Mouse (Mus musculus) thymus, adult 2 months (tissue): Measurements from ENCODE around the gene Cabp2.

Source experiments
- CTCF ChIP-seq: fragments of 200-500 bp; IDR thresholded peaks from 2 replicates; pipeline ENCODE4 v1.5.1; 2012; ENCODE audit warnings: mild to moderate bottlenecking, control low read depth, low read length, moderate library complexity, borderline replicate concordance; ENCODE audit not compliant: control insufficient read depth, poor library complexity, insufficient read depth; ENCODE audit errors: extremely low read depth
- POLR2A ChIP-seq: fragments of 200-500 bp; IDR thresholded peaks from 2 replicates; pipeline ENCODE4 v1.6.1; 2012; ENCODE audit warnings: mild to moderate bottlenecking, low read length, control low read depth, moderate library complexity; ENCODE audit not compliant: control insufficient read depth, poor library complexity, insufficient read depth; ENCODE audit errors: extremely low read depth

- no peak for TF ChIP-seq CTCF
- TF ChIP-seq POLR2A = no peak
These were observed 12.5 kb upstream of the Cabp2 start for GRCm38 (mm10) chr19:4068717-4069410.
